Mouse (Mus musculus): ENCODE data around the gene Dpy19l1.

Dpy19l1 gene

DNA sequence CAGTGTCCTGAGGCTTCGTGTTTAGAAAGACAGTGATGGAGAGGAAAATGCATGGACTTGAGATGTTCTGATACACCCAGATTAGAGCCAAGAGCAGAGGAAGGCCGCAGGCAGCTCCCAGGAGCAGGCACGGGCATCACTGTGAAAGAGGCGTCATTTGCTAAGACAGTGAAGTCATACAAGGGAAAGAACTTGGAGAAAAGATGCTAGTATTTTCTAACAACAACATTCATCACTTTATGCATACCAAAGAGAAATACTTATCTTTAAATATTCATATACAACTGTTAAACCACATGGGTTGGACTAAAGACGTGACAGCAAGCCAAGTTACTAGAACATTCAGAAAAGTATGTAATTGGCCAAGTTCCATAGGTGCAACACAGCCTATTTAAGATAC lies 35.8 kb downstream of the Dpy19l1 start:
- DNase-seq: no peak

DNA sequence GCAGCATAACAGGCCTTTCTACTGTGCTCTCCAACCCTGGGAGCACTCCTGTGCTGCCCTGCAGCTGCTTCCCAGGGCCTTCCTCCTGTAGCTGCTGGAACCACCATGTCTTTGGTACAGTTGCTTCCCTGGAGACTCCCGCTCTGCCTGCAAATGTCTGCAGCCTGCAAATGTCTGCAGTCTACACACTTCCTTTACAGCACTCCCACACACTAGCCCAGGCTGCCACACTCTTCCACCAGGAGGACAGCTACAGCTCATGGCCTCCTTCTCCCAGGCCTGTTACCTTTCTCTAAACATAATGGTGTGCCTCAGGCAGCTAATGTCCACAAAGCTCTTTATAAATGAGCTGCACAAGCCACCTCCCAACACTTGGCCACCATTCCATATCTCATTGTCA lies 36.3 kb downstream of the Dpy19l1 start:
- DNase-seq: no peak

DNA sequence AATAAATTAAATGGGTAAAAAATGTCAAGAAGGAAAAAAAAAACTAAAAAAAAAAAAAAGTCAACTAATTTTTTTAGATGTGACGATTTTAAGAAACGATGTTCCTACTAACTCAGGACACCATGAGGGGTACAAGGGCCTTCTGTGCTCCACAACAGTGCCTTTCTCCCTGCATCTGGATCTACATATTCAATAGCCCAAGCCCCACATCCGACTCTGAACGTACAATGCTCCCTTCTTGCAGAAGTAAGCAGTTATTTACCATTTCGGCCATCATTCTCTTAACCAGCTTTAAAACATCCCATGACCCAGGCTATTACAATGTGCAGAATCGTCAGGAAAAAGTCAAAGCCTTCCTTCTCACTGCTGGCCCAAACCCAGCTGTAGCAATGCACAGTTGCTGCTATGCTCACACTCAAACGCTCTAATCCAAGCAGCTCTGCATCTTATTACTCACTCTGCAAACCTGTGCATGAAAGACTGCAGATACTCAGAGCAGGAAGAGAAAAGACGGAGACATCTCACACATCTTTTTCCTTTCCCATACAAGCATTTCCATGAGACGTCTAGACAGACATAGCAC lies 41.5 kb downstream of the Dpy19l1 start:
- DNase-seq: no peak

DNA sequence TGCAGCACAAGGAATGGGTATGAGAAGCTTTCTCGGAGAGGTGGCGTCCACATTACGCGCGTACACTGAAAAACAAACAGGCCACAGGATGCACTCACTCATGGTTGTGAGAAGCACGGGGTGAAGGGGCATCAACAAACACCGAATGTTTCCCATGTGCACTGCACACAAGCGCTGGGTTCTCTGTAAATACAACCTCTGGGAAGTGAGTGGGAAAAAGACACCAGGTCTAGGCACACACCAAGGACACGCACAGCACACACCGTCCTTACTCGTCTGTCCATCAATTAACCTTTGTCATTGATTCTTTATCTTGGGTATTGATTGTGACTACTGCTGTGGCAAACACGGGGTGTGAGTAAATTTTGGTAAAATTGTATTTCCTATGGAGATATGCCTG lies 49.1 kb downstream of the Dpy19l1 start:
- DNase-seq: no peak

DNA sequence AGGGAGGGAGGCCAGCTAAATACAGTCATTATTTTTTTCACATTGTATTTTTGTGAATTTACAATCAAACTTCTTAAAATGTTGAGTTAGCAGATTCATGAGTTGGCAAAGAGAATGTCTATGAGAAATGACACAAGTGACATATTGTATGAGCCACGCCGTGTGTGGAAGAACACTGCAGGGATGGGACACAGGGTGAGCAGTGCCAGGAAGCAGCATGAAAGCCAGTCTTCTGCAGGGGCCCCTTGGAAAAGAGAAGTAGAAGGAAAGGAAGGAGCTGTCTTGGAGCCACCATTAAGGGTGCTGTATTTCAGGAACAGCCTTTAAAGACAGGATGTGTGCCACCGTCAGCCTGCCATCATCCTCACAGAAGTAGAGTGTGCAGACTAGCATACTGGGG lies 52.0 kb downstream of the Dpy19l1 start:
- DNase-seq: no peak

DNA sequence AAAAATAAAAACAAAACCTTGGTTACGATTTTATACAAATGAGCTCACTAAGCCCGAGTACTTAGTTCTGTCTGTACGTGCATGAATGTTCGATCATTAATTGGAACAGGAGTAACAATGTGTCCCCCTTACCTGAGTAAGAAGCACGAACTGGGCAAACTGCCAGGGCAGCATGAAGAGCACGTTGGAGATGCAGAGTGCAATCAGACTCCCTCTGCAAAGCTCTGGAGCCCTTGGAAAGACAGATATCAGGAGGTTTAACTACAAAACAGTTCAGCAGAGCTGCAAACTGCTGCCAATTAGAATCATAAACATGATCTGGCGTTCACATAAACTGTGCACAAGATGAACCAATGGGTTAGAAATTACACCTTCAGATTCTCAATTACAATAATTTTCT lies 52.4 kb downstream of the Dpy19l1 start:
- DNase-seq: no peak

DNA sequence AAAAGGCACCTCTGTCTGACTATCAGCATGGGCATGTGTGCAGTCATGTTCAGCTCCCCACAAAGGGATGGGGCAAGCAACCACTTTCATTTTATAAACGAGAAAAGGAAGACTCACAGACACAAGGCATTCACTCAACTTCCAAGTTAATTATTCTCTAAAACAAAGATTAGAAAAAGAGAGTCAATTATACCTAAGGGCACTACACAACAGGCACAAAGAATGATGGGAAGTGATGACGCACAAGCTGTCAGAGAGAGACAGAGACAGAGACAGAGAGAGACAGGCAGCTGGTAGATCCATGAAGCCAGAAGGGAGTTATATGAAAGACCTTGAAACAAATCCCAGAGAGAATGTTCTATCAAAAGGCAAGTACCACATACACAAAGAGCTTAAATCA lies 68.0 kb downstream of the Dpy19l1 start:
- no peak for DNase-seq

DNA sequence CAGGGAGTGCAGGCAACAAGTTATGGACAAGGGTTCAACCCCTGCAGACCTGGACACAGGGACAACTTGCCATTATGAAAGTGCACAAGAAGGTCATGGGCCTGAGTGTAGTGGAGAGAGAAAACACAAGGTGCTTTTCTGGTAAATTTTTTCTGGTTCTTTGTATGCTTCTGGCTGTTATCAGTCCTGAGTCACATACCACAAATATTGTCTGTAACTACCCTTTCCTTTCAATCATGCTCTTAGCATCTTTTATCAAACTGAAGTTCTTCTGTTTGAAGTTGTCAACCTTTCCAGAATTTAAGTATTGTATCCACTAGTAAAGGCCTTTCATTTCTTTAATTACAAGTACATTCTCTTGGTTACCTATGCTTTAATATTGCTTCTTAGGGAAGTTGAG lies 73.2 kb downstream of the Dpy19l1 start:
- no peak for DNase-seq

DNA sequence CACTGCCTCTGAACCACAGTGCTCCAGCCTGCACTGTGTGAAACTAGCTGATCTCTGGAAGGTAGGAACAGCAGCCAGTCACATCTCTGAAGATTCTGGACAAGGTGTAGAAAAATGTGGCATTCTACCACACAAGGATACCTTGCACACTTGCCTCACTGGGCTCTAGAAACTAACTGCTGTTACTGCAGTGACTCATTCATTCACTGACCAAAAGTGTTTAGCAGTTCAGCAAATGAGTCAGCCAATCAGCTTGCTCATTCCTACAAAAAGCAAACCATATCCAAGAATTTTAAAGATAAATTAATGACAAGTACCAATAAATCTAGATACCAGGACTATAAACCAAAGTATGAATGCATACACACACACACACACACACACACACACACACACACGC lies 77.3 kb downstream of the Dpy19l1 start:
- DNase-seq: no peak

DNA sequence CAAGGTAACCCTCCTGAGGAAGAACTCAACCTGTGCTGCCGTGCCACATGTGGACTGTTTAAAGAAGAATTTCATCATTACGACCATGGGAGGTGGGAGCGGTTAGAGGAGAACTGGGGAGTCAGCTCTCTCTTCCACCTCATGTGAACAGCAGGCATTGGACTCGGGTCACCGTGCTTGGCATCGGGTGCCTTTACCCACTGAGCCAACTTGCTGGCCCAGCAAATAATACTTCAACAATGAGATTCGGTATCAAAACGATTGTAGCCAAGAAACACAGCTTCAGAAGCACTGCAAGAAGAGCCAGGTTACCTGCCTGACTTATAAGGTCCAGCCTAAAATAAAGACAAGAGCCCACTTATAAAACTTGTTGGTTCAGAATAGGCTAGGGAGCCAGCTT lies 79.7 kb downstream of the Dpy19l1 start:
- no peak for DNase-seq

DNA sequence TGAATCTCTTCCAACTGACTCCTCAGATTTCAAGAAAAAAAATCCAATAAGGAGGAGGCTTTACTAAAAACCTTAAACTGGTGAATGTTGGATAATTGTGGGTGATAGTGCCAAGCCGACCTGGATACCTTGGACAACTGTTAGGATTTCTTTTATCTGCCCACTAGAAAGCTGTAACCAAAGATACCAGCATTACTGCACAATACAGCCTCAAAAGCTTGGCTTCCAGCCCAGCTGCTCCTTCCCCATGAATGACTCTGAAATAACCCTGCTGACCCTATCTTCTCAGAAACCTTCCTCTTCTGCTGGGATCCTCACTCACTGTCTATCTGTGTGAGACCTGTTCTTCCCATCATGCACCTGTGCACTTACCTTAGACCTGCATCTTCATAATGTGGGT lies 81.1 kb downstream of the Dpy19l1 start:
- DNase-seq: no peak

DNA sequence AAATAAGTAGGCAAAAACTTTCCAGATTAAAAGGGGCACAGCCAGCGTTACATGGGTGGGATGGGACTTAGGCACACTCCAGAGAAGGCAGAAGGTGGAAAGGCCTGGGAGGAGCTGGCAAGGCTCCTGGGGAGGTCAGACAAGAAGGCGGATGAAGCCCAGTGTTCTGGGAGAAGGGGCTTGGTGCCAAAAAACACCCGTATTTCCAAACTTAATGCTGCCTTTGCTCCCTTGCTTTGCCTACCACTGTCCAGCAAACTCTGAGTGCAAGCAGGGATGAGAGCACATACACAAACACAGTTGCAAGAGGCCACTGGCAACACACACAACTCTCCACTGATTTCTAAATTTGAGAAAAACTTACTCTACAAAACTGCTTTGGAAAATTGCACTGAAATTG lies 81.7 kb downstream of the Dpy19l1 start:
- DNase-seq: no peak

DNA sequence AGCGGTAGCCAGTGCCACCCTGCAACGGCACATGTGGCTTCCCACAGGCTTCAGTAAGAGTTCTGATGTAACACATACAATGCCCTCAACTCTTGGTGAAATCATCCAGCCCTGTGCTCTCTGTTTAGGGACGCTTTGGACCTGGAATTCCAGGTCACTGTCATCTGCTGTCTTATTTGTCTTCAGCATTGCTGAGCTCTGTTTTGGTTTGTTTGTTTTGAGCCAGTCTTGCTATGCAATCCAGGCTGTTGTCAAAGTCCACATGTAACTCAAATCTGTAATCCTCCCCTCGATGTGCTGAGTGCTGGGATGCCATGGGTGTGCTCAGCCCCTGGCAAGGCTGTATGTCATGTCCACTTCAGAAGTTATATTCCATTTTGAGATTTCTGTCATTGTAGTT lies 82.8 kb downstream of the Dpy19l1 start:
- no peak for DNase-seq

DNA sequence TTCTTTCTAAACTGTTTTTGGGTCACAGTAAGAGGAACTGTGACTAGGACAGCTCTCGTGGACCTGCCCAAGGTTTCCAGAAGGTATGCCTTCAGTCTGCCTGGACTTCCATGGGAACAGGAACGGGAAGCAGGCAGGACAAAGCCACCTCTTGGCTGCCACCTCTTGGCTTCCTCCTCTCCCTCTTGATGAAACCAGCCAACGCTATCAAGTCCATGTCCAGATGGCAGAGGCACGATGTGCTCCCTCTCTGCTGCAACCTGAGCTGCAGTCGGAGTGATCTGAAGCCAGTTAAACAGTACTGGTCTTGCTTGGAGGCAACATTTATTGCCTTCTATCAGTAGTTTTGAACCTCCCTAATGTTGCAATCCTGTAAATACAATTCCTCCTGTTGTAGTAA lies 84.7 kb downstream of the Dpy19l1 start:
- DNase-seq: no peak

DNA sequence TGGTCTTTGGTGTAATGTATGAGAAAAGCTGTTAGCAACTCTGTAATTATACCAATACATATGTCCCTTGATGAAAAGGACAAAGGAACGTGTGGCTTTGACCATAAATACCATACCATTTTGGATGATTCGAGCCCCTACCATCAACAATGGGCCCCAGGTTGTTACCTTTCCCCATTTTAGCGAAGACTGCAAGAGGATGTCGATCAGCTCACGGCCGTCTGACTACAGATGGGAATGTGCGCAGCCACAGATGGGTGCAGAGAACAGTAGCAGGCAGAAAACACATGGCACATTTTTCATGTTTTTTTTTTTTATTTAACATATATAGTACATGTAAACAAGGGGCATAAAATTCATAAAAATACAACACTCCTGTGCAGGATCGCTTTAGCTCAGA lies 91.5 kb downstream of the Dpy19l1 start:
- no peak for DNase-seq

DNA sequence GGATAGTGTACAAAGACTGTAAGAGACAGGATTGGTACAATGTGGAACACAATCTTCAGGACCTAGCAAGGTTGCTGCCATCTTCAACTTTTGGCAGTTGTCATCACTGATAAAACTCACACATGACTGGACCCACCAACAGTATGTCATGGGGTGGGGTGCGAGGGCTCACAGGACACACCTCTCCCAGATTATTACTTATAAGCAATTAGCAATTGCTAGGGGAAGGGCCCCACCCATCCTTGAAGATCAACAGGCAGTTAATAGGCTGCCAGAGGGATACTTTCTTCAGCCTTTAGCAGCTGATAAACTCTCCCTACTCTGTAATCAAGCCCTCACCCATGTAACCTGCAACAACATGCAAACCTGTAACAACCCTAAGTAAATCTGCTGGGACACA lies 92.5 kb downstream of the Dpy19l1 start:
- no peak for DNase-seq

DNA sequence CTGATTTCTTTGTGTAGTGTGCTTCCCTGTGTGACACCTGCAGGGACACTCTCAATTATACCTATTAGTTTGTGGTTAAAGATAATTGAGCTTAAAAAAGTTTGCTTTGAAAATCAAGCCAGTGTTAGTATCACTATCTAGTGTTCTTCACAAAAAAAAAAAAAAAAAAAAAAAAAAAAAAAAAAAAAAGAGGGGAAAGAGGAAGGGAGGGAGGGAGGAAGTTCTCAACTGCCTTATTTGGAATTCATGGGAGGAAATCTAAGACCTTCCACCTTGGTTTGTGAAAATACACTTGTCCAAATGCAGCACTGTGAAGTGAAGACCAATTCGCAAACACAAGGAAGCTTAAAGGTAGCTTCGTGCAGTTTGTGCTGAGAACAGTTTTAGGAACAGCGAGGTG lies 94.9 kb downstream of the Dpy19l1 start:
- no peak for DNase-seq

DNA sequence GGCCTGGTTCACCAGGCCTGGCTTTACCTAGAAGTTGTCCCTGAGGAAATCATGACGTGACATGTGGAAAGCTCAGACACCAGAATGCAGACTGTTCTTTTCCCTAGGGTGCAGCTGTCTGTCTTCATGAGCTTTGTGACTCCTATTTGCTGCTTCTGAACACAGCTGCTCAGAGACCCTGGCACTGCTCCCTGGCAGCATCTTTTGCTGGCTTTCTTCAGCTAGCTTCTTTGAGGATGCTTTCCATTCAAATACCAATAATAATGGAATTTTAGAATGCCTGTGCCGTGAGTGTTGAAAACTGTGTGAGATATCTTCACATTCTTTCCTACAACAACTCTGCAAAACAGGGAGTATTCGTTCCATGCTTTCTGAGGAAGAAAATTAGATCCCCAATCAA lies 108.8 kb downstream of the Dpy19l1 start:
- no peak for DNase-seq

DNA sequence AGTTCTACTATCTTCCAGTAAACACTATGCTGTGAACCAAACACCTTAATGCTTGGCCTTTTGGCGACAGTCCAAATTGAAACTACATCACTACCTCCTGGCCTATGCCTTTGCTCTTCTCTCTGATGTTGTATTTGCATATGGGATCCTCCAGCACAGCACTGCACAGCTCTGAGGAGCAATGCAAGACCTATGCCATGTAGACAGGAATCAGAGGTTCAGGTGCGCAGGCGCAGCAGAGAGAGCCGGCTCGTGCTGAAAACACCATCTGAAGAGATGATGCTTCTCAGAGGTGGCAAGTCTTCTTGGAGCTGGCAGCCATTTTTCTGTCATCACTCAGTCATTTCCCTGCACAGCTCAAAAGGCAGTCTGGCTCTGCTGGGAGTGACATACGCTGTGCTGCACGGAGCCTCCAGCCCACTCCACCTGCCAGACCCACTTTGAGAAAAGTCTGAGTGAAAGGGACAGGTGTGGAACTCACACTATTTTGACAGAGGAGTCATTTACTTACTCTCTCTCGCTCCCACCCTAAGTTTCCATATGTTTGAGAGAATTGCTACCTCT lies 112.1 kb downstream of the Dpy19l1 start:
- no peak for DNase-seq

DNA sequence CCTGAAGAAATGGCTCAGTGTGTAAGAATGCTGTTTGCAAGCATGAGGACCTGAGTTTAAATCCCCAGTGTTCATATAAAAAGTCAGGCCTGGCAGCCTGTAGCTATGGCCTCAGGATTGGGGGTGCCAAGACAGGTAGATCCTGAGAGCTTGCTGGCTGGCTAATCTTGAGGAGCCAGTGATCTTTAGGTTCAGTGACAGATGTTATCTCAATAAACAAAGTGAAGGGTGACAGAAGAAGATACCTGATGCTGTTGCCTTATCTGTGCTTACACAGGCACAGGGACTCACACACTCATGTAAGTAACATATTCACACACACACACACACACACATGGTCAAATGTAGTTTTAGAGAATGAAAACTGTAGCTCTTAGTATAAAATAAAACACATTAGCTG lies 115.7 kb downstream of the Dpy19l1 start:
- DNase-seq: no peak

DNA sequence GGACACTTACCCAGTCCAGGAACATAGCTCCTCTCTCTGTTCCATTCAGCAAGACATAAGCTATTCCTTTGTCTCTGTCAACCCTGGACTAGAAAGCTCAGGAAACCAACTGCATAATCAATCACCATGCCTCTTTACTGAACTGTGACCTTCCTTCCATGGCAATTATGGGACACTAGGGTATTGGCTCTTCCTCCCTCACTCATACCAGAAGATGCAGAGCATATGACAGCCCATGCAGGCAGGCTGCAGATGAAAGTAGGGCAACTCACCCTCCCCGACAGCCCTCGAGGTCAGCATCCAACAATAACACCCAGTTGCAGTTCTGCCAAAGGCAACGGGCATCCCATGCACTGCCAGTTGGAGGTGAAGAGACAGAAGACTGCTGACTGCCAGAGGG lies 123.6 kb downstream of the Dpy19l1 start:
- DNase-seq: no peak

DNA sequence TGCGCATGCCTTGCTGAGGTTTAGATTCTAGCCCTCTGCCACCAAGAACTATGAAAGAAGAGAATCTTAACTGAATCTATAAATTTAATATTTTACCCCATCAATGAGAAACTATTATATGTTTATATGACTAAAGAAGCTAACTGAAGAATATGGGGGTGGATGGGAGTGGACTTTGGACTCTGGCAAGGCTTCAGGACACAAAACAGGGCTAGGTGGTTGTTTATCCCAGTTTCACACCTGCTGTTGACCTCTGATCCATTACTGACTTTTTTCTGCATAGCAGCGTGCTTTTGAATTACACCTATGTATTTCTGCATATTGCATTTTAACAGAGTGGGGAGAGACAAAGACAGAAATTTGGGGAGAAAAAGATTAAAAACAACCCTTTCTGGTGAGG lies 124.1 kb downstream of the Dpy19l1 start:
- no peak for DNase-seq
